Mouse (Mus musculus): ENCODE data around the gene Capns2.

Gene Capns2

GRCm38 (mm10) chr8:92903488-92904135, 2.4 kb downstream of the Capns2 start:
- intact Hi-C loops (cut with DNase I) = no loop called here

DNA sequence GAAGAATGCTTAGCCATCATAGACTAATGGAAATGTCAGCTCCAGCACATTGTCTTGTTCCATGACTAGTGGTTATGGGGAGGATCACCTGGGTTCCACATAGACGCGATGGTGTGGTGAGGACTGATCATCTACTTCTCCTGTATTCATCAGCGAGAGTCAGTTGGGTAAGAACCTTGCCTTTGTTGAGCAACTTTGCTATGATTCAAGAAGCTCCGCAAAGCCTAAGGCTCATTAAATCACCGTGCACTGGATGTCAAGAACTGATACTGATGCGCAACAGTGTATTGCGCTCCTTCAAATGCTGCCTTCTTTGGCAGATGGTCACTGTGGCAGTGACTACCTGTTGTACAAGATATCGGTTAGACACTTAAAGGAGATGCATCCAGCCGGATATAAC, 5.3 kb downstream of the Capns2 start:
- intact Hi-C loops (cut with DNase I) = no loop called here

DNA sequence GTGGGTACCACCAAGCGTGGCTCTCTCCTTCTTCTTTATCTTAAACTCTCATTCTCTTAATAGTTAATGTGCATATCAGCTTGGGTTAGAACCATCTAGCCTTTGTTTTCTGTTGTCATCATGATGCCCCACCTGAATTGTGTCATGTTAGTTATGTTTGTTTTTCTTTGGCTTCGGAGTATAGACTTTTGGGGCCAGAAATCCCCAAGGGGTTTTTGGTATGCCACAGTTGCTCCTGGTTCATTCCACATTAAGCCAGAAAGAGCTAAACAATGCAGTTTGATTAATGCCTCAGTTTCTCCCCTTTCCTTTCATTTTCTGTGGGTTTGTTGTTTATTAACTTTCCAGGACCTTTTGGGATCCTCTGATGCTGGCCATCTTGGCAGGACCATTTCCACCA, 7.2 kb downstream of the Capns2 start:
- intact Hi-C loops (cut with DNase I) = no loop called here

DNA sequence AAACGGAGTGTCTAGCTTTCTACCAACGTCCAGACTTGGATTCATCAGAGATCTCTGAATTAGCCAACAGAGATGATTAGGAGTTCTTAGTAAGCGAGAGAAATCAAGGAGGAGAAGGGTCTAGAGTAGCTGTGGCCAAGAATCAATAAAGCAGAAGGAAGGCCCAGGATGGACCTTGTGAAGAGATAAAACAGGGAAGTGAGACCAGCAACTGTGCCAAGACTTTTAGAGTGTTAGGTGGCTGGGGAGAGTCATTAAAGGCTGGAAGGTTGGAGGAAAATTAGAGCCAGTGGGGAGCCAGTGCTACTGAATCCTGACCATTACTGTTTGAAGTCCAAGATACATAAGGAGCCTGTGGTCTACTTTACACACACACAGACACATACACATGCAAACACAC, 10.3 kb downstream of the Capns2 start:
- intact Hi-C loops (cut with DNase I) = no loop called here

DNA sequence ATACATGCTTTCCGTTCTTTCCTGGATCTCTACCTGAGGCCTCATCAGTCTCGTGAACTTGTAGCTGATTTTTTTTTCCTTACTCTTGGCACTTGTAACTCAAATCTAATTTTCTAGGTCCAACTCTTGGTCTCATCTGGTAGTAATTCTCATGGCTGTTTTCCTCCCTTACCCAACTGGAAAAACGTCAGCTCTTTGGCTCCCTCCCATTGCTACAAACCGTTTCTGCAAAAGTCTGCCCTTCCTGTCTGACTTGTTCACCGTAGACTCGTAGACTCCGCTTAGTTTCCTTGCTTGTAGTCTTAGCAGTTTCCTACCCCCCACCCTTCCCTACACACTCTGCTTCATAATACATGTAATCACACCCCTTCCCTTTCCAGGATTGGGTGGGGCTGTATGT, 12.2 kb downstream of the Capns2 start:
- intact Hi-C loops (cut with DNase I) = no loop called here

DNA sequence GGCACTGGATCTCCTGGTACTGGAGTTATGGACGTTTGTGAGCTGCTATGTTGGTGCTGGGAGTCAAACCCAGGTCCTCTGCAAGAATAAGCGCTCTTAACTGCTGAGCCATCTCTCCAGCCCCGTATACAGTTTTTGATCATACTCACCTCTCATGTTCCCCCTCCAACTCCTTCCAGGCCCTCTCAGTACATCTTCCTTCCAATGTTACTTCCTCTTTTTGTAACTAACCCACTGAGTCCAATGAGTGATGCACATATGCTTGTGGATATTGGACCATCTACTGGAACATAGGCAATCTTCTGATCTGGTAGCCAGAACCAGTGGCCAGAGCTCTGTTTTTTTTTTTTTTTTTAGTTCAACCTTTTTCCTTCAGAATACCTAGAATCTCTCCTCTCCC, 14.9 kb downstream of the Capns2 start:
- intact Hi-C loops (cut with DNase I) = no loop called here

DNA sequence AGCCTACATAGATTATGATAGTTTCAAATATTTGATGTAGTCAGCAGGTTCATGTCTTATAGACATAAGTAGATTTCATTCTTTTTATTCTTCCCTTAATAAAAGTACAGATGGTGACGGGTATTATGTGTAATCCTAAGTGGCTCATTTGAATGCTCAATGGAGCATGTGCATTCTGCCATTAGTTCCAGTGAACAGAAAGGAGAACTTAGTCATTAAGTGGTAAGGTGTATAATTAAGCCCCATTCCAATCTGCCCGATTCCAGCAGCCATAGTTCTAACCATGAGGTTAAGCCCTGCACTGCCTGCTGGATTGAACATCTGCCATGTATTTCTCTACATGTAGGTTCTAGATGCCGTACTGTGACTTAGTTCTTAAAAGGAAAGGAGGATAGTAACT, 20.6 kb downstream of the Capns2 start:
- intact Hi-C loops (cut with DNase I) = no loop called here

DNA sequence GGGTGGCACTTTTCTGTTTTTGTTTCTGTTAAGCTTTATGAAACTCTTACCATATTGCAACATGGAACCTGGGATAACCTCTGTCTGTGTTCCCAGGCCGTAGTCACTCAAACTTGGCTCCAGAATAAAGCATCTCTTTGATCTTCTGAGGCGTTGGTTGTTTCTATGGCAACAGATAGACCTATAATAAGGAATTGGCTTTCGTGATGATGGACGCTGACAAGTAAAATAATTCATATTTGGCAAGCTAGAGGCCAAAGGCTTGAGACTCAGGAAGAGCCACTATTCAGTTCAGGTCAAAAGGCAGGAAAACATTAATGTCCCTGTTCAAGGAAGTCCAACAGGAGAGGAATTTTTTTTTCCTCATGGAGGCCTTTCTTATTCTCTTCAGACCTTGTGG, 27.8 kb downstream of the Capns2 start:
- intact Hi-C loops (cut with DNase I) = no loop called here

DNA sequence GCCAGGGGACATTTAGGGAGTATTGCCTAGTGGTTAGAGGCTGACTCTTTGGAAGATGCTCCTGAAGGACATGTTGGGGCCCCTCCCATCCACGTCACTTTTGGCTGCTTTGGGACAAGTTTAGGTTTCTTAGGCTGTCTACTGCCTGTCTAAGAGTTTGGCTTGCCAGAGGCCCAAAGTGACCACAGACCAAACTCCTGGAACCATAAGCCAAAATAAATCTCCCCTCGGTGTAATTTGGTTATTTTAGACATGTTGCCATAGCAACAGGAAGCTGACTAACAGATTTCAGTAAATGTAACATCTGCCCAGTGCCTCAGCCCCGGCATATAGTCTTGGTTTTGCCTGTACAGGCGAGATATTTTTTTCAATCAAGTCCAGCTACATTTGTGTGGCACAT, 36.8 kb downstream of the Capns2 start:
- intact Hi-C loops (cut with DNase I) = no loop called here

- intact Hi-C loops (cut with DNase I) = no loop called here
Observed at GRCm38 (mm10) chr8:92949071-92949470, 47.9 kb downstream of the Capns2 start.

DNA sequence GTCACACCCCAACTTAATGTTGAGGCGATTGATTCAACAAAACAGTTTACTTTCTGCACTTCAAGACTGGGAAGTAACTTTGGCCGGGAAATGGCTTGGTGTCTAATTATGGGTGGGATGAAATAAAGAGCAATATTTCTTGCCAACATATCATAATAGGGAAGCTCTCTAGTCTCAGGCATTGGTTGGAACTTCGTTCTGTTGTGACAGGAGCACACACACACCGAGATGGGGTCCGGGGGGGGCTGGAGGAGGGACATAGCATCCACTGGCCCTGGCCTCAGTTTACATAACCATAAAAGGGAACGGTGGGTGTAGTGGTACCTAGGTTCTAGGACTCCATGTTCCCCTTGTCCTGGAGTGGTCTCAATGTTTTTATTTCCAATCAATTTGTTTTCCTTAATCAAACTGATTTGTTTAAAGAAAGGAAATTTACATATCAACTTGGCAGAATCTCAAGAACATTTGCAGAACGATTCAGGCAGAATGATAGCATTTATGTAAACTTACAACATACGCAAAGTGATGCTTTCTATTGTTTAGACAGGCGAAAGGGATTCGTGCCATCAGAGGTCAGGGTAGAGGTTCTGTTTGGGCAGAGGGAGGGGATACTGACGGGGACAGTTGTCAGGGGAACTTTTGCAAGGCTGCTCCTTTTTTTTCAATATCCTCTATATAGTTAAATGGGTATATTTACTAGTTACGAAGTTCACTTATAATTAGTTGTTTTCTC, 49.6 kb downstream of the Capns2 start:
- intact Hi-C loops (cut with DNase I) = no loop called here

Small RNA genes within 50 kb of the gene (microRNA-seq; reads per million reads assigned to microRNA genes)
- gene Gm22151 = 0 reads per million in 2 experiments
